Mouse (Mus musculus) liver, adult (tissue): ENCODE results near the gene Fcho1.

Experiments
- GATA4 ChIP-seq: IDR thresholded peaks from 2 replicates; pipeline ENCODE4 v1.6.1; 2014; ENCODE audit warnings: mild to moderate bottlenecking, low read length; ENCODE audit not compliant: insufficient replicate concordance

The Fcho1 gene

GRCm38 (mm10) chr8:71671549-71671965 is 54.0 kb downstream of the Fcho1 start, which contains the start of gene Unc13a:
Gene Unc13a, minus strand, starts transcription at chr8:71671757.
- no peak for TF ChIP-seq GATA4

- no peak for TF ChIP-seq GATA4
Observed at GRCm38 (mm10) chr8:71670621-71671548, 54.6 kb downstream of the Fcho1 start.

GRCm38 (mm10) chr8:71670198-71670597 is 55.3 kb downstream of the Fcho1 start:
- TF ChIP-seq GATA4: no peak

DNA sequence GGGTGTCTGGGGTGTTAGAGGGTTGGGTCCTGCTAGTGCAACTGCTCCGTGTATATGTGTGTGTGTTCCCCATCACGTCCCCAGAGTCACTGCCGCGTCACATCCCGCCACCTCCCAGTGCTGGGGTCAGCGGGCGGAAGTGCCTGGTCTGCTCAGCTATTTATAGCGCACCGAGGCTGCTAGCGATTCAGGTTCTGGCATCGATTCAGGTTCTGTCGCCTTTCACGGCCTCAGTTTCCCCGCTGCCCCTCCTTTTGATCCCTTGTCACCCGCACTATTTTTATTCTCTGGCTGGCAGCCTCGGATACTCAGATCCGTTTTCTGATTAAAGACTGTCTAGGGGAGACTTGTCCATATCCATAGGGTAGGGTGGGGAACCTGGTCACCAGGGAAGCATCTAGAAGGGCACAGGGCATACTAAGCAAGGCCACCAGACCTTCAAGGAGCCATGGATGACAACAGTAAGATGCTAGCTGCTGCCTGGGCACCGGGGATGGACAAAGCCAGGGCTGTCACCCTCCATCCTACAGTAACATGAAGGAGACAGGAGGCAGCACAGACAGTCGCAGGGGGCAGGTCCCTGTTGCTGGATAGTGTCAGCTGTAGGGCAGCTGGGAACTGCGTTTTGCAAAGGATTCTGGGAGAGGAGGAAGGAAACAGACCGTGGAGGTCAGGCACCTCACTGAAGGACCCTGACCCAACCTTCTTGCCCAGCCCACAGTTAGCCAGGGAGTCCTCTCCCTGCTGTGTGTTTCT is 57.1 kb downstream of the Fcho1 start:
- no peak for TF ChIP-seq GATA4

DNA sequence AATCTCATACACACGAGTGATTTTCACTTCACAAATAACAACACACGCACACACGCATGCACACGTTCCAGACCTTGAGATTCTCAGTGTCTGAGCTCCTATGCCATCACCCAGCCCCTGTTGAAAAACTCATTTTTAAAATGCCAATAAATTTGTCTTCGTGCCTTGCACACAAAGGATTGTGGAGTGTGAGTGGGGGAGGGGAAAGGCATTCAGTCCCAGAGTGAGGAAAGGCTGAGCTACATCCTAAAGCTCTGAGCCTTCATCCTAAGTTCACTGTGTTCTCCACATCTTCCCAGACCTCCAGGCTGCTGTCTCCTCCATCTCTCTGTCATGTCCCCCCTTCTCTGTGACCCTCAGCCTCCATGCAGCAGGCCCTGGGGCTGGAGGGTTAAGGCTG is 58.3 kb downstream of the Fcho1 start:
- no peak for TF ChIP-seq GATA4

- TF ChIP-seq GATA4: no peak
Observed at GRCm38 (mm10) chr8:71666855-71667254, 58.7 kb downstream of the Fcho1 start.

DNA sequence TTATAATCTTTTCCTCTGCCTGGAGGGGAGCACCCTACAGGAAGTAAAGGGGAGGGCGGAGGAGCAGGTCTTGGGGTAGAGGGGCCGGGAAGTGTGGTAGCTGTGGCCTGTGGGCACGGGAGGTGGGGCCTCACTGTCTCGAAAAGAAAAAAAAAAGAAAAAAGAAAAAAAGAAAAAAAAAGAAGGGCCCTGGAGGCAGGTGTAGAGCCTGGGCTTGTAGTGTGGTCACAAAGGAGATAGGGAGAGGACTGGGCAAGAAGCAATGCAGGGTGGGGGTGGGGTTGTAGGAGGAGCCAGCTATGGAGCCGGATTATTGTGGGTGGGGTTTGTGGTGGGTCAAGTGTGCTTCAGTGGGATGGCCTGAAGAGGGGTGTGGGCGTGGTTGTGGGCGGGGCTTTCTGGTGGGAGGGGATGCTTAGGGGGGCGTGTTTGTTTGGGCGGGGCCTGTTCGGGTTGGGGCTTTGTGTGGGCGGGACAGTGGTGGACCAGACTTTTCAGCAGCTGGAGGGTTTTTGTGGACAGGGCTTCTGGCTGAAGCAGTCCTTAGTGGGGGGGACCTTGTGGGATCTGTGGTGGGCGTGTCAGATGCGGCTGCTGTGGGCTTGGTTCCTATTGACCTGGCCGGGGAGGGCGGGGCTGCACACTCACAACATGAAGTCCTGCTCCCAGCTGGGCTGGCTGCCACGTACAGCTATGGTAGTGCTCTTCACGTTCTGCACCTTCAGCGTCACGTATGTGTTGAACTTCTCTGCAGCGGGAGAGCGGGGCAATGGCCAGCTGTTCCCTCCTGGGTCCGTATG is 60.0 kb downstream of the Fcho1 start:
- no peak for TF ChIP-seq GATA4

GRCm38 (mm10) chr8:71660325-71661120 is 65.0 kb downstream of the Fcho1 start:
- no peak for TF ChIP-seq GATA4

DNA sequence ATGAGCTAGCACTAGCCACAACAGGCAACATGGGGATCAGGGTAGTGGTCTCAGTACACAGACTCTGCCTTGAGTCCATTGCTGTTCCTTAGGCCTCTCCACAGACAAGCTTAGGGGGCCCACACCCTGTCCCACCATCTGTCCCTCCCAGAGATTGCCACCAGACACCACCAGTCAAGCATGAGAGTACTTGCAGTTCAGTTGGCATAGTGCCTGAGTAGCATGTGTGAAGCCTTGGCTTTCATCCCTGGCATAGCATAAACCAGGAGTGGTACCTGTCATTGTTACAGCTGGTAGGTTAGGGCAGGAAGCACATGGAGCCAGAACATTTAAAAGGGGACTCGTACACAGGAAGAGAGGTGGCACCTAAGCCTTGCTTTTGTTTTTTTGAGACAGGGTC is 65.8 kb downstream of the Fcho1 start:
- no peak for TF ChIP-seq GATA4

GRCm38 (mm10) chr8:71658515-71659049 is 66.9 kb downstream of the Fcho1 start:
- TF ChIP-seq GATA4: no peak
